Mouse (Mus musculus): Measurements from ENCODE around the gene Usp32. TPM values are rescaled to one million over a fixed set of nuclear protein-coding genes. Genes with fewer than 3 reads are reported as not detected.
A peak's percentile ranks its signal among the peaks of the same experiment; 100 is the strongest.

Usp32 gene
- polyA plus RNA-seq, 1 experiment: not detected

DNA sequence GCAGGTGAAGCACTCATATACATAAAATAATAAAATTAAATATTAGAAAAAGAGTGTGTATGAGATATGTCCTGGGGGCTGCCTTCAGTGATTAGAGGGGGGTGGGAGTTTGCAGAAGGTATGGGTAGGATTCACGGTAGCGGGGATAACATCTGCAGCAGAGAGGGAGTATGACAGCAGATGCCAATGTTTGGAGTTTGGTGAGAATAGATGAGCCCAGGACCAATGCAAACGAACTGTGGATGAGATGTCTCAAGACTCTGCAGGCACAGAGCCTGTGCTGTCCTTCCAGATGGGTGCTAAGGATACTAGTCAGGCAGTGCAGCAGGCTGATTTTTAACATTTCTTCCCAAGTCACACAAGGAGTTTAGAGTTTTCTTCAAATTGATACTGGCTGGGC, 163.3 kb downstream of the Usp32 start:
- no peak for TF ChIP-seq POLR2A (IDR thresholded peaks at IDR 0.05; ENCODE audit: insufficient read depth, low read depth, low read length)
- TF ChIP-seq CTCF (IDR thresholded peaks at IDR 0.05; ENCODE audit: insufficient read depth, low read depth, low read length): no peak
- WGBS: 82% methylated on average over 3 of the region's 3 CpGs
- H3K27ac ChIP-seq (ENCODE audit: insufficient read depth, low read depth, low read length): no peak overlapping the region
- no peaks in the 10 kb centered on the region for H3K4me1 ChIP-seq (ENCODE audit: control insufficient read depth, insufficient read depth, low read length)
- H3K4me3 ChIP-seq (ENCODE audit: insufficient read depth, low read depth, low read length): no peak overlapping the region

DNA sequence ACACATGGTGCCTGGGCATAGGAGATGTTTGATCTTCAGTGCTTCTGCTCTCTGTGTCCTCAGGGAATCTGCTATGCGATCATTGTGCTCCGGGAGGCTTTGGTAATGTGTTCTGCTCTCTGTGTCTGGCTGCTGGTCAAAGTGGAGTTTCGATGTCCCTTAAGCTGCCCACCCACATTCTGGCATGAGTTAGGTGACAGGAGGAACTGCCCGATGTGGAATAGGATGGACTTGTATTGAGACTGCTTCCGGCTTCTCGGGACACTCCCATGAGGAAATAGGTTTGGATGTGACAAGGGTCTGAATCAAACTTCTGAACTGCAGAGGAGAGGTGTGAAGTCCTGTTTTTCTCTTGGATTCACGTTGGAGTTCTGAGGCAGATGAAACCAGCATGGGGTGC, 165.4 kb downstream of the Usp32 start:
- no peak for TF ChIP-seq CTCF (IDR thresholded peaks at IDR 0.05; ENCODE audit: insufficient read depth, low read depth, low read length)
- H3K4me3 ChIP-seq (ENCODE audit: insufficient read depth, low read depth, low read length): no peak overlapping the region
- WGBS: 71% methylated on average over 7 of the region's 7 CpGs
- H3K4me1 ChIP-seq (ENCODE audit: control insufficient read depth, insufficient read depth, low read length): no peaks in the 10 kb centered on the region
- H3K27ac ChIP-seq (ENCODE audit: insufficient read depth, low read depth, low read length): no peak overlapping the region

DNA sequence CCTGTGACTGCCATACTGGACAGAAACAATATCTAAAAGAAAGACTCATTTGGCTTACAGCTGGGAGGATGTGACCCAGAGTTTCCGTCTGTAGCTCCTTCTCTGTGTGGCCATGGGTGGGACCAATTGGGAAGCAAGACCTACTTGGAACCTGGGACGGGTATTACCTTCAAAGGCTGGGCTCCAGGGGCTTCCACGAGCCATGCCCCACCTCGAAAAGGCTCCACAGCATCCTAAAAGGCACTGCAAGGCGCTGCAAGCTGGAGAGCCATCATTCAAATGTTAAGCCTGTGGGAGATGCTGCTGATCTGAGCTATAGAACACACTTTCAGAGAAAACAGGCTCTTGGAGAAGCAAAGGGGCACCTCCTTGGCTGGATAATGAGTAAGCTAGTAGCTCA, 166.3 kb downstream of the Usp32 start:
- Histone ChIP-seq H3K4me1 (ENCODE audit: control insufficient read depth, insufficient read depth, low read length) (peaks cover 3% of the 10 kb centered on the region), H3K4me3 (ENCODE audit: insufficient read depth, low read depth, low read length) (no peak overlapping the region), H3K27ac (ENCODE audit: insufficient read depth, low read depth, low read length) (no peak overlapping the region)
- WGBS: 79% methylated on average over 5 of the region's 5 CpGs
- TF ChIP-seq CTCF (IDR thresholded peaks at IDR 0.05; ENCODE audit: insufficient read depth, low read depth, low read length) (no peak), POLR2A (IDR thresholded peaks at IDR 0.05; ENCODE audit: insufficient read depth, low read depth, low read length) (no peak)

DNA sequence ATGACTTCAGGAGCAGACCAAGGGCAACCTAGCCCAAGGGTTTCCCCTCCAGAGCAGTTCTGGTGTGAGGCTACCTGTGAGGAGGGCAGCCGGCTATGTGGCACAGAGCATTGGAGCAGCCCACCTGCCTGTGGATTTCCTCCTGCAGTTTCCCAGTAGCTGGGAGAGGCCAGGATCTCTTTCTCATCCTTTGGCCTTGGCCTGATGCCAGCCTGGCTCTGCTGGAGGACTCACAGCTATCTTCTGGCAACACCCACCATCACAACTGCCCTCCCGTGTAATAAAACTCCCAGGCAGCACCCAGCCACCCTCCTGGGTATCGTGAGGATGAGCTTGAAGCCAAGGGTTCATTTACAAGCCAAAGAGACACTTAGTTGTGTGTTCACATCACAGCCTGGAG, 167.9 kb downstream of the Usp32 start:
- Histone ChIP-seq H3K27ac (ENCODE audit: insufficient read depth, low read depth, low read length) (no peak overlapping the region), H3K4me3 (ENCODE audit: insufficient read depth, low read depth, low read length) (no peak overlapping the region), H3K4me1 (ENCODE audit: control insufficient read depth, insufficient read depth, low read length) (peaks cover 14% of the 10 kb centered on the region)
- 55% methylated on average over 3 of the region's 3 CpGs for WGBS
- no peak for TF ChIP-seq POLR2A (IDR thresholded peaks at IDR 0.05; ENCODE audit: insufficient read depth, low read depth, low read length)
- no peak for TF ChIP-seq CTCF (IDR thresholded peaks at IDR 0.05; ENCODE audit: insufficient read depth, low read depth, low read length)

DNA sequence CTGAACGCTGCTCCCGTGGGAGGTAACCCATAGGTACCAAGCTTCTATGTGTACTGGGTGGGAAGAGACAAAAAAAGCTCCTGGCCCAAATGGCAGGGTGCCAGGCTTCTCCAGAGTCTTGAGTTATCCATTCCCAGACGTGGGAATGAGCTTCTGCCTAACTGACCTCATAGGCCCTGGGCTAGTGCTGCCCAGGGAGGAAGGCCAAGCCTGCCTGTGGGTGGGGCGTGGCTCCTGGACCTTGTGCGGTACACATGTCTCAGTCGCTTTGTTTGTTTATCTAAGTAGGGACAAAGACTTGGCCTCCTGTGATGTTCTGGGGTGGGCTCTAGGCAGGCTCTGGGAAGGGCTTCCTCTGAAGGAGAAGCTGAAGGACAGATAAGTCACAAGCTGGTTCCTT, 171.2 kb downstream of the Usp32 start:
- H3K4me1 ChIP-seq (ENCODE audit: control insufficient read depth, insufficient read depth, low read length): peaks cover 22% of the 10 kb centered on the region
- no peak for TF ChIP-seq CTCF (IDR thresholded peaks at IDR 0.05; ENCODE audit: insufficient read depth, low read depth, low read length)
- TF ChIP-seq POLR2A (IDR thresholded peaks at IDR 0.05; ENCODE audit: insufficient read depth, low read depth, low read length): no peak
- 61% methylated on average over 6 of the region's 6 CpGs for whole genome bisulfite sequencing
- H3K4me3 ChIP-seq (ENCODE audit: insufficient read depth, low read depth, low read length): no peak overlapping the region
- H3K27ac ChIP-seq (ENCODE audit: insufficient read depth, low read depth, low read length): no peak overlapping the region

DNA sequence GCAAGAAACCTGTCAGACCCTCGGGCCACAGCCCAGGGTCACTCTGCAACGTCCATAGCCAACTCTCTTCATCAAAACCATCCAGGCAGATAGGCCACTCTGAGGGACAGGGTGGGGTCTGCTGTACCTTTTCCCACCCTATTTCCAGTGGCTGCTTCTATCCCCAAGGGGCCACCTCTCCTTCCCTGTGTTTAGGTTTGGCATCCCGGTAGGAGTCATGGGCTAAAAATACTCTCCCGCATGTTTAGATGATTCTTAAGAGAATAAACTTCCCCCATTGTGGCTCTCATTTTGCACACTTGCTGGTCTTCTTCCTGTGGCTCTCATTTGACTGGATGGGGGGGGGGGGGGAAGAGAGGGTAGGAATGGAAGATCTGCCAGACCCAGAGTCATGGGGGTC, 171.7 kb downstream of the Usp32 start:
- WGBS: 66% methylated on average over 4 of the region's 4 CpGs
- Histone ChIP-seq H3K4me3 (ENCODE audit: insufficient read depth, low read depth, low read length) (no peak overlapping the region), H3K27ac (ENCODE audit: insufficient read depth, low read depth, low read length) (0 out of 2 replicates have a peak overlapping the region, but pooled peaks have one; percentile 10), H3K4me1 (ENCODE audit: control insufficient read depth, insufficient read depth, low read length) (peaks cover 22% of the 10 kb centered on the region)
- TF ChIP-seq POLR2A (IDR thresholded peaks at IDR 0.05; ENCODE audit: insufficient read depth, low read depth, low read length) (no peak), CTCF (IDR thresholded peaks at IDR 0.05; ENCODE audit: insufficient read depth, low read depth, low read length) (no peak)

DNA sequence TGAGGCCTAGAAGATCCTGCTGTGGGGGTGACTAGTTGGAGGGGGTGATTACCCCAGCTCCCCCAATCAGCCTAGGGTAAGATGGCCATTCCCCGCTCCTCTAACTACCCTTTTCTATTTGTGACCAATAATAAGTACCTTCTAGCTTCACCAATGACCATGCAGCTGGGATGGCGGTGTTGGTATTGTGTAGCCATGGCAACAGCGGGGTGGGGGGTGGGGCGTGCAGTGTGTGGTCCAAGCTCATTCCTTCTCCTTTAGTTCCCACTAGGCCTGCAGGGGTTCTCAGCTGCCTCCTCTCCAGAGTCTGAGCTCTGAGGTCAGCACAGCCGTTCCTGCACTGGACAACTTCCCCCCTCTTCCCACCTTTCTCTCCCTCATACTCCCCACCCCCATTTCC, 172.8 kb downstream of the Usp32 start:
- Histone ChIP-seq H3K4me3 (ENCODE audit: insufficient read depth, low read depth, low read length) (no peak overlapping the region), H3K4me1 (ENCODE audit: control insufficient read depth, insufficient read depth, low read length) (peaks cover 22% of the 10 kb centered on the region), H3K27ac (ENCODE audit: insufficient read depth, low read depth, low read length) (no peak overlapping the region)
- 36% methylated on average over 5 of the region's 5 CpGs for WGBS
- TF ChIP-seq CTCF (IDR thresholded peaks at IDR 0.05; ENCODE audit: insufficient read depth, low read depth, low read length) (no peak), POLR2A (IDR thresholded peaks at IDR 0.05; ENCODE audit: insufficient read depth, low read depth, low read length) (no peak)

DNA sequence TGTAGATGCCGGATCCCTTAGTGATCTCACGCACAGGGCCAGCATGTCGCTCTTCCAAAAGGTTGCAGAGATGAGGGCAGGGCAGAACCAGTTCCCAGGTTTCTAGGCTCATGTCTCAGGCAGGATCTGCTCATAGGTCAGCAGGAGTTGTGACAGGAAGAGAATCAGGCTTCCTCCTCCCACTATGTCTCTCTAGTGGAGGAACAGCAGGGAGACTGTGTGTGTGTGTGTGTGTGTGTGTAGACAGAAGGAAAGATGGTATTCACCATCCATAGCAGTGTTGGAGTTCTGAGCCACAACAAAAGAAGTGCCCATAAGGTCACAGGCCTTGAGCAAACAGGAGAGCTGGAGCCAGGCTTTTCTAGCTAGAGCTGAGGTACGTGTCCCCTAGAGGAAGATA, 173.3 kb downstream of the Usp32 start:
- Histone ChIP-seq H3K27ac (ENCODE audit: insufficient read depth, low read depth, low read length) (no peak overlapping the region; the same call in 1 of the 2 replicates), H3K4me3 (ENCODE audit: insufficient read depth, low read depth, low read length) (no peak overlapping the region), H3K4me1 (ENCODE audit: control insufficient read depth, insufficient read depth, low read length) (peaks cover 22% of the 10 kb centered on the region)
- 59% methylated on average over 4 of the region's 4 CpGs for WGBS
- TF ChIP-seq POLR2A (IDR thresholded peaks at IDR 0.05; ENCODE audit: insufficient read depth, low read depth, low read length): no peak
- TF ChIP-seq CTCF (IDR thresholded peaks at IDR 0.05; ENCODE audit: insufficient read depth, low read depth, low read length): no peak

DNA sequence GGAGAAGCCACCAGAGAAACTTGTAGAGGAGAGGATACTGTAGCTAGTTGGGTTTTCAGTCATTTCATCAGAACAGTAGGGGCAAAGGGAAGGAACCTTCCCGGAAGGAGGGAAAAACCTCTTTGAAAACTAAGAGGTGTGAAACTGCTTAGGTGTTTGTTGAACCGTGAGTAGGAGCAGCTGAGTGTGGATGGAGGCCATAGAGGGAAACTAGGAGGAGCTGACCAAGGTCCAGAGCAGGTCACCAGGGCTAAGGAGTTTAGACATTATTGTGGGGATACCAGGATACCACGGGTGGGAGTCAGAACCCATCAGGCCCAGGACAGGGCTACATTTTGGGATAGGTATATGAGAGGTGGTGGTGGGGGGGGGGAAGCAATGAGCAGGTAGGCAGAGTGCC, 176.4 kb downstream of the Usp32 start:
- no peak overlapping the region for H3K27ac ChIP-seq (ENCODE audit: insufficient read depth, low read depth, low read length)
- H3K4me1 ChIP-seq (ENCODE audit: control insufficient read depth, insufficient read depth, low read length): peaks cover 21% of the 10 kb centered on the region
- no peak for TF ChIP-seq CTCF (IDR thresholded peaks at IDR 0.05; ENCODE audit: insufficient read depth, low read depth, low read length)
- no peak for TF ChIP-seq POLR2A (IDR thresholded peaks at IDR 0.05; ENCODE audit: insufficient read depth, low read depth, low read length)
- WGBS: 85% methylated on average over 3 of the region's 3 CpGs
- no peak overlapping the region for H3K4me3 ChIP-seq (ENCODE audit: insufficient read depth, low read depth, low read length)

DNA sequence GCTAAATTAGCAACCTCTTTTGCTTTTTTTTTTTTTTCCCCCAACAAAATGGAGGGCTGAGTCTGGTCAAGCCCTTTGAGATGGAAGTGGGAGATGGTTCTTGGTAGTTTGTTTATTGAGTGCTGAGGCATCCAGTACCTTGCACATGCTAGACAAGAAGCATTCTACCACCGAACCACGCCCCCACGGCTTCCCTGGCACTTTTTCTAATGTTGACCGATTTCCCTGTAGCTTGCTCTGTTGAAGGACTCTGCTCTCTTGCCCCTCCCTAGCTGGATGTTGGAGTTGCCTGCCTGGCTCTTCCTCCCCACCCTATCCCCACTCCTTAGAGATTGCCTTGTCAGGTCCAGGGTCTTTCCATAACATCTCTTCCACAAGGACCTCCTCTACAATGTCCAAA, 177.4 kb downstream of the Usp32 start:
- H3K4me1 ChIP-seq (ENCODE audit: control insufficient read depth, insufficient read depth, low read length): peaks cover 23% of the 10 kb centered on the region
- WGBS: 87% methylated on average over 4 of the region's 4 CpGs
- H3K4me3 ChIP-seq (ENCODE audit: insufficient read depth, low read depth, low read length): no peak overlapping the region
- no peak for TF ChIP-seq CTCF (IDR thresholded peaks at IDR 0.05; ENCODE audit: insufficient read depth, low read depth, low read length)
- TF ChIP-seq POLR2A (IDR thresholded peaks at IDR 0.05; ENCODE audit: insufficient read depth, low read depth, low read length): no peak
- no peak overlapping the region for H3K27ac ChIP-seq (ENCODE audit: insufficient read depth, low read depth, low read length)
